Mouse (Mus musculus) layer of hippocampus, adult 8-10 months (tissue): Measurements from ENCODE around the gene Ppih. TPM values are rescaled to one million over a fixed set of nuclear protein-coding genes. Genes with fewer than 3 reads are reported as not detected.

Source experiments
- total RNA-seq, 4 experiments: library from RNA; stranded (reverse); gene quantifications; 2 replicates each; pipeline ENCODE4 v1.2.4; 2022

The Ppih gene
- total RNA-seq, 4 experiments from 2014 or later, result 16.9 to 23.9 (median 22.6) TPM

Other genes starting within 250 kb of the Ppih start
- 10 to 100 TPM; 86.4 to 96.6 (median 91.0) TPM for gene Slc2a1, start 211.8 kb downstream of the Ppih start, total RNA-seq
- gene Zfp691, start 146.4 kb downstream of the Ppih start, total RNA-seq, result 10 to 100 TPM in 1 of 4 experiments, 1 to 10 TPM in 3; 5.8 to 10.9 (median 7.5) TPM
- gene Ermap, start 130.5 kb downstream of the Ppih start, total RNA-seq, result under 1 TPM; 0.23 to 0.54 (median 0.28) TPM
- 10 to 100 TPM; 15.4 to 21.1 (median 16.3) TPM for gene Svbp, start 125.2 kb downstream of the Ppih start, total RNA-seq
- gene Tmem269, start 102.3 kb downstream of the Ppih start, total RNA-seq, result 1 to 10 TPM in 1 of 4 experiments, under 1 TPM in 3; 0.37 to 1.0 (median 0.63) TPM
- gene AU022252, start 87.8 kb downstream of the Ppih start, total RNA-seq, result 10 to 100 TPM; 23.1 to 32.9 (median 25.6) TPM
- gene P3h1, start 87.6 kb downstream of the Ppih start, total RNA-seq, result 10 to 100 TPM in 3 of 4 experiments, 1 to 10 TPM in 1; 9.7 to 13.7 (median 11.7) TPM
- gene Cldn19, start 65.1 kb downstream of the Ppih start, total RNA-seq, result under 1 TPM; 0.18 to 0.41 (median 0.27) TPM
- 100 to 1,000 TPM; 198 to 253 (median 227) TPM for gene Ybx1, start 25.9 kb downstream of the Ppih start, total RNA-seq
- 10 to 100 TPM; 20.5 to 25.5 (median 22.6) TPM for gene Ccdc30, start 95.0 kb upstream of the Ppih start, total RNA-seq
- gene Ppcs, start 101.9 kb upstream of the Ppih start, total RNA-seq, result 1 to 10 TPM; 3.9 to 8.8 (median 5.9) TPM
- under 1 TPM in 3 of 4 experiments, not detected in 1; 0.48 to 0.94 (median 0.55) TPM for gene Zmynd12, start 102.3 kb upstream of the Ppih start, total RNA-seq
- 10 to 100 TPM; 11.8 to 18.2 (median 13.2) TPM for gene Rimkla, start 172.1 kb upstream of the Ppih start, total RNA-seq
- gene Foxj3, start 216.5 kb upstream of the Ppih start, total RNA-seq, result 10 to 100 TPM; 71.9 to 96.3 (median 78.0) TPM
- 10 to 100 TPM; 20.4 to 23.7 (median 21.5) TPM for gene Frg2f1, start 219.0 kb upstream of the Ppih start, total RNA-seq